Mouse (Mus musculus) testis, adult 2 months (tissue): ENCODE data around the gene Gramd2. TPM values are rescaled to one million over a fixed set of nuclear protein-coding genes. Genes with fewer than 3 reads are reported as not detected.

Experiments used
- H3K27ac ChIP-seq: fragments of 200-500 bp; 2 replicates; pipeline ENCODE4 v1.5.1; 2012; ENCODE audit warnings: low read depth, low read length; ENCODE audit not compliant: control insufficient read depth, insufficient read depth
- H3K27me3 ChIP-seq: fragments of 200-500 bp; 2 replicates; pipeline ENCODE4 v1.6.1; 2012; ENCODE audit warnings: mild to moderate bottlenecking, low read length, moderate library complexity; ENCODE audit not compliant: control insufficient read depth, insufficient read depth
- H3K36me3 ChIP-seq: fragments of 200-500 bp; 2 replicates; pipeline ENCODE4 v1.6.1; 2012; ENCODE audit warnings: mild to moderate bottlenecking, low read length; ENCODE audit not compliant: control insufficient read depth, insufficient read depth
- H3K4me1 ChIP-seq: fragments of 200-500 bp; 2 replicates; pipeline ENCODE4 v1.6.1; 2012; ENCODE audit warnings: low read length; ENCODE audit not compliant: control insufficient read depth, insufficient read depth
- H3K4me3 ChIP-seq: fragments of 200-500 bp; 2 replicates; pipeline ENCODE4 v1.5.1; 2012; ENCODE audit warnings: low read depth, mild to moderate bottlenecking, low read length, moderate library complexity, mixed read lengths; ENCODE audit not compliant: control insufficient read depth
- CTCF ChIP-seq: fragments of 200-500 bp; IDR thresholded peaks from 2 replicates; pipeline ENCODE4 v1.5.1; 2012; ENCODE audit warnings: low read depth, mild to moderate bottlenecking, inconsistent platforms, low read length, moderate library complexity; ENCODE audit not compliant: control insufficient read depth, insufficient read depth, insufficient replicate concordance
- POLR2A ChIP-seq: fragments of 200-500 bp; IDR thresholded peaks from 2 replicates; pipeline ENCODE4 v1.6.1; 2012; ENCODE audit warnings: low read depth, mild to moderate bottlenecking, inconsistent platforms, low read length, moderate library complexity; ENCODE audit not compliant: control insufficient read depth
- polyA plus RNA-seq: library from polyadenylated mRNA; depleted of rRNA; stranded (reverse); fragments of >200 nt; gene quantifications from 2 replicates; pipeline ENCODE4 v1.2.3, GENCODE M21; 2012

Gene Gramd2
- polyA plus RNA-seq, 1 experiment, result 14.5 TPM

DNA sequence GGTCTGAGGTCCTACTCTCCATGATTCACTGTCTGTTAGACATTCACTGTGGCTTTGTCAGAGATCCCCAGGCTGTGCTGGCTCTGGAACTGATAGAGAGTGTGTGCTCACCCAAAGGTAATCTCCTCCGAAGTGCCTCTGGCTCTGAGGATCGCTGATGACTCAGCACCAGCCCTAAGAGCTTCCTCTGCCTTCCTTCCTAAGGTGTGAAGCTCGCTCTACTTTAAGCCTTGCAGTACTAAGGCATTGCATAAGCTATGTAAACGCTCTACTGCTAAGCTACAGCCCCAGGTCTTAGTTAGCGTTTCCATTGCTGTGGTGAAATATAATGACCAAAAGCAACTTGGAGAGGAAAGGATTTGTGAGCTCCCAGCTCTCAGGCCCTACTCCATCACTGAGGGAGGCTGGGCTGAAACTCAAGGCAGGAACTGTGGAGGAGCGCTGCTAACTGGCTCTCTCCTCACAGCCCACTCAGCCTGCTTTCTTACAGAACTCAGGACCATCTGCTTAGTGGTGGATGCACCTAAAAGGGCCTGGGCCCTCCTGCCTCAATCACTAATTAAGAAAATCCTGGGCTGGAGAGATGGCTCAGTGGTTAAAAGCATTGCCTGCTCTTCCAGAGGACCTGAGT is 7.6 kb downstream of the Gramd2 start:
- Histone ChIP-seq H3K4me3 (no peak overlapping the region), H3K27me3 (no peaks in the 10 kb centered on the region), H3K36me3 (no peaks in the 10 kb centered on the region), H3K27ac (no peak overlapping the region), H3K4me1 (peaks cover 6% of the 10 kb centered on the region)
- no peak for TF ChIP-seq CTCF
- TF ChIP-seq POLR2A, result no peak

- TF ChIP-seq POLR2A (no peak), CTCF (no peak)
- no peak overlapping the region for H3K27ac ChIP-seq
These were observed 11.7 kb downstream of the Gramd2 start for GRCm38 (mm10) chr9:59691635-59692094.

DNA sequence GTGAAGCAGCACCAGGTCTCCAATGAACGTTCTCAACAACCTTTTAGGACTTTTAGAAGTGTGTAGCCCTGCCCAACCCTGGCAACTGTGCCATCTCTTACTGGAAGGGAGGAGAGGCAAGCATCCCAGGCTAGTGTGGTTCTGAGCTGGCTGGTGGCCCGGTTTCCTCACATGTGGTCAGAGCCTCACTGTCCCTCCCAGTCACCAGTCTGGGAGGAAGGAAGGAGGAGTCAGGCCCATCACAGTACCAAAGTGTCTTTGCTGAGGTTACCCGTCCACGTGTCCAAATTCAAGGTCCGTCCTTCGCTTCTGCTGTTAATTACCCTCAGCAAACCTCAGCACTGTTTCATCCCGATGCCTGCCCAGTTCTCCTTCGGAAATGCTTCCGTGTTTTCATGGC is 12.2 kb downstream of the Gramd2 start:
- peaks cover 6% of the 10 kb centered on the region for H3K4me1 ChIP-seq
- TF ChIP-seq CTCF, result no peak
- TF ChIP-seq POLR2A, result no peak
- H3K36me3 ChIP-seq, result no peaks in the 10 kb centered on the region
- H3K4me3 ChIP-seq, result peak overlapping the region; percentile 33
- H3K27ac ChIP-seq, result no peak overlapping the region
- no peaks in the 10 kb centered on the region for H3K27me3 ChIP-seq

More at GRCm38 (mm10) chr9:59691635-59692094, 11.7 kb downstream of the Gramd2 start:
- Histone ChIP-seq H3K27me3 (no peaks in the 10 kb centered on the region), H3K36me3 (no peaks in the 10 kb centered on the region), H3K4me3 (peak overlapping the region; percentile 33; the same call in 1 of the 2 replicates), H3K4me1 (peaks cover 6% of the 10 kb centered on the region)

- Histone ChIP-seq H3K36me3 (no peaks in the 10 kb centered on the region), H3K27me3 (no peaks in the 10 kb centered on the region), H3K27ac (no peak overlapping the region), H3K4me3 (no peak overlapping the region), H3K4me1 (peaks cover 6% of the 10 kb centered on the region)
- TF ChIP-seq CTCF (no peak), POLR2A (no peak)
These were observed 14.9 kb downstream of the Gramd2 start for GRCm38 (mm10) chr9:59694571-59695450.

DNA sequence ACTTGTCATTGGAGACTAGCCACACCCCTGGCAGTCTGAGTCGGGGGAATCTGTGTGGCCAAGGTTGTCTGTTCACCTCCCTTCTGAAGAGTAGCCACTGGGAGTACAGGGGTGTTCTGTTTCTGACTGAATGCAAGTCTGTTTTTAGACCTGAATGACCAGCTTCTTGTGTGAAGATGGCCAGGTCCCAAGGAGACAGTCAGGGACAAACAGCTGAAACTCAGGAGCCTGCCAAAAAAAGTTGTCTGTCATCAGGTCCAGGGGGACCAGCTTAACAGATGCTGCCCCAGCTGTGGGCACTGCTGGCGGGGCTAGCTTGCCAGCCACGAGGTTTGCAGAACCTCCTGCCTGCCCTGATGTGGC is 15.5 kb downstream of the Gramd2 start:
- H3K4me3 ChIP-seq, result no peak overlapping the region
- TF ChIP-seq CTCF (no peak), POLR2A (no peak)
- H3K27ac ChIP-seq, result no peak overlapping the region
- no peaks in the 10 kb centered on the region for H3K36me3 ChIP-seq
- H3K27me3 ChIP-seq, result no peaks in the 10 kb centered on the region
- peaks cover 6% of the 10 kb centered on the region for H3K4me1 ChIP-seq

GRCm38 (mm10) chr9:59696381-59696780 is 16.4 kb downstream of the Gramd2 start:
- no peaks in the 10 kb centered on the region for H3K27me3 ChIP-seq
- no peaks in the 10 kb centered on the region for H3K36me3 ChIP-seq
- no peak overlapping the region for H3K27ac ChIP-seq
- H3K4me3 ChIP-seq, result no peak overlapping the region
- H3K4me1 ChIP-seq, result peaks cover 6% of the 10 kb centered on the region
- TF ChIP-seq POLR2A (no peak), CTCF (no peak)

- Histone ChIP-seq H3K27me3 (no peaks in the 10 kb centered on the region), H3K4me3 (no peak overlapping the region), H3K27ac (no peak overlapping the region), H3K4me1 (no peaks in the 10 kb centered on the region), H3K36me3 (no peaks in the 10 kb centered on the region)
- no peak for TF ChIP-seq POLR2A
- TF ChIP-seq CTCF, result no peak
These were observed 21.1 kb downstream of the Gramd2 start for GRCm38 (mm10) chr9:59701094-59701493.

GRCm38 (mm10) chr9:59703099-59703498 is 23.2 kb downstream of the Gramd2 start:
- no peak for TF ChIP-seq CTCF
- TF ChIP-seq POLR2A, result no peak
- H3K4me3 ChIP-seq, result no peak overlapping the region
- H3K27me3 ChIP-seq, result no peaks in the 10 kb centered on the region
- no peak overlapping the region for H3K27ac ChIP-seq
- H3K4me1 ChIP-seq, result no peaks in the 10 kb centered on the region
- no peaks in the 10 kb centered on the region for H3K36me3 ChIP-seq
